Mouse (Mus musculus): ENCODE results near the gene Pih1d1. TPM values are rescaled to one million over a fixed set of nuclear protein-coding genes. Genes with fewer than 3 reads are reported as not detected.
A peak's percentile ranks its signal among the peaks of the same experiment; 100 is the strongest.

Pih1d1 gene
- polyA plus RNA-seq, 1 experiment from 2014 or later: 96.5 TPM

GRCm38 (mm10) chr7:45131850-45132249 is 22.3 kb upstream of the Pih1d1 start:
- Histone ChIP-seq H3K27me3 (replicated peaks; ENCODE audit: control insufficient read depth, insufficient read depth, low read length) (no peaks in the 10 kb centered on the region), H3K27ac (ENCODE audit: low read length) (no peak overlapping the region), H3K4me2 (ENCODE audit: low read depth, low read length) (no peak overlapping the region), H3K9ac (ENCODE audit: low read depth, low read length) (no peak overlapping the region), H3K4me3 (ENCODE audit: low read length) (no peak overlapping the region), H3K36me3 (ENCODE audit: control insufficient read depth, insufficient read depth, low read length) (peaks cover 5% of the 10 kb centered on the region; the same call in 1 of the 2 replicates), H3K4me1 (ENCODE audit: control insufficient read depth, insufficient read depth, low read length) (peaks cover 7% of the 10 kb centered on the region), H3K9me3 (ENCODE audit: control insufficient read depth, low read length) (peaks cover 3% of the 10 kb centered on the region; the same call in 1 of the 2 replicates)
- ATAC-seq: no peak
- WGBS: 77% methylated on average over 11 of the region's 11 CpGs

GRCm38 (mm10) chr7:45133446-45134159 is 20.5 kb upstream of the Pih1d1 start:
- H3K27ac ChIP-seq (ENCODE audit: low read length): no peak overlapping the region
- ATAC-seq: no peak
- WGBS: 77% methylated on average over 8 of the region's 8 CpGs
- no peak overlapping the region for H3K4me3 ChIP-seq (ENCODE audit: low read length)
- peaks cover 6% of the 10 kb centered on the region; the same call in 1 of the 2 replicates for H3K4me1 ChIP-seq (ENCODE audit: control insufficient read depth, insufficient read depth, low read length)
- H3K9me3 ChIP-seq (ENCODE audit: control insufficient read depth, low read length): peaks cover 3% of the 10 kb centered on the region; the same call in 1 of the 2 replicates
- H3K9ac ChIP-seq (ENCODE audit: low read depth, low read length): no peak overlapping the region
- H3K4me2 ChIP-seq (ENCODE audit: low read depth, low read length): no peak overlapping the region
- no peaks in the 10 kb centered on the region for H3K36me3 ChIP-seq (ENCODE audit: control insufficient read depth, insufficient read depth, low read length)
- H3K27me3 ChIP-seq (replicated peaks; ENCODE audit: control insufficient read depth, insufficient read depth, low read length): no peaks in the 10 kb centered on the region

- Histone ChIP-seq H3K27me3 (replicated peaks; ENCODE audit: control insufficient read depth, insufficient read depth, low read length) (no peaks in the 10 kb centered on the region), H3K36me3 (ENCODE audit: control insufficient read depth, insufficient read depth, low read length) (no peaks in the 10 kb centered on the region), H3K27ac (ENCODE audit: low read length) (no peak overlapping the region), H3K4me1 (ENCODE audit: control insufficient read depth, insufficient read depth, low read length) (peaks cover 6% of the 10 kb centered on the region; the same call in 1 of the 2 replicates), H3K9ac (ENCODE audit: low read depth, low read length) (no peak overlapping the region), H3K9me3 (ENCODE audit: control insufficient read depth, low read length) (peaks cover 3% of the 10 kb centered on the region; the same call in 1 of the 2 replicates), H3K4me2 (ENCODE audit: low read depth, low read length) (no peak overlapping the region), H3K4me3 (ENCODE audit: low read length) (no peak overlapping the region)
- 0 out of 2 replicates have a peak, but pooled peaks have one; percentile 21 for ATAC-seq
- 14% methylated on average over 12 of the region's 12 CpGs for WGBS
These were observed 19.5 kb upstream of the Pih1d1 start for GRCm38 (mm10) chr7:45134544-45135026.

- Histone ChIP-seq H3K4me3 (ENCODE audit: low read length) (peak overlapping the region; percentile 74), H3K36me3 (ENCODE audit: control insufficient read depth, insufficient read depth, low read length) (no peaks in the 10 kb centered on the region), H3K9ac (ENCODE audit: low read depth, low read length) (no peak overlapping the region), H3K9me3 (ENCODE audit: control insufficient read depth, low read length) (peaks cover 3% of the 10 kb centered on the region; the same call in 1 of the 2 replicates), H3K27ac (ENCODE audit: low read length) (no peak overlapping the region), H3K27me3 (replicated peaks; ENCODE audit: control insufficient read depth, insufficient read depth, low read length) (no peaks in the 10 kb centered on the region), H3K4me1 (ENCODE audit: control insufficient read depth, insufficient read depth, low read length) (peaks cover 3% of the 10 kb centered on the region; the same call in 1 of the 2 replicates), H3K4me2 (ENCODE audit: low read depth, low read length) (peak overlapping the region; percentile 79; the same call in 1 of the 2 replicates)
- WGBS: 87% methylated on average over 3 of the region's 3 CpGs
- no peak for ATAC-seq
These were observed 18.7 kb upstream of the Pih1d1 start for GRCm38 (mm10) chr7:45135370-45135769.

GRCm38 (mm10) chr7:45135993-45136567 is 18.0 kb upstream of the Pih1d1 start, which contains the start of the genes Gm45713 and Flt3l:
Gm45713 (minus strand) TSS chr7:45136231.
Flt3l (minus strand) TSS chr7:45136432.
- peak; percentile 88 for ATAC-seq
- Histone ChIP-seq H3K9me3 (ENCODE audit: control insufficient read depth, low read length) (peaks cover 3% of the 10 kb centered on the region; the same call in 1 of the 2 replicates), H3K4me2 (ENCODE audit: low read depth, low read length) (peak within 1 kb of the TSS; percentile 79), H3K4me1 (ENCODE audit: control insufficient read depth, insufficient read depth, low read length) (peaks cover 3% of the 10 kb centered on the region; the same call in 1 of the 2 replicates), H3K27ac (ENCODE audit: low read length) (no peak within 1 kb of the TSS), H3K4me3 (ENCODE audit: low read length) (peak within 1 kb of the TSS; percentile 74), H3K9ac (ENCODE audit: low read depth, low read length) (peak within 1 kb of the TSS; percentile 81), H3K27me3 (replicated peaks; ENCODE audit: control insufficient read depth, insufficient read depth, low read length) (no peaks in the 10 kb centered on the region), H3K36me3 (ENCODE audit: control insufficient read depth, insufficient read depth, low read length) (no peaks in the 10 kb centered on the region)
- 2% methylated on average over 29 of the region's 29 CpGs for WGBS

- Histone ChIP-seq H3K27me3 (replicated peaks; ENCODE audit: control insufficient read depth, insufficient read depth, low read length) (no peaks in the 10 kb centered on the region), H3K9ac (ENCODE audit: low read depth, low read length) (no peak overlapping the region), H3K9me3 (ENCODE audit: control insufficient read depth, low read length) (peaks cover 3% of the 10 kb centered on the region; the same call in 1 of the 2 replicates), H3K4me1 (ENCODE audit: control insufficient read depth, insufficient read depth, low read length) (peaks cover 3% of the 10 kb centered on the region; the same call in 1 of the 2 replicates), H3K36me3 (ENCODE audit: control insufficient read depth, insufficient read depth, low read length) (no peaks in the 10 kb centered on the region; the same call in 1 of the 2 replicates), H3K4me3 (ENCODE audit: low read length) (no peak overlapping the region), H3K4me2 (ENCODE audit: low read depth, low read length) (no peak overlapping the region), H3K27ac (ENCODE audit: low read length) (no peak overlapping the region)
- ATAC-seq: no peak
- 72% methylated on average over 12 of the region's 12 CpGs for WGBS
These were observed 16.7 kb upstream of the Pih1d1 start for GRCm38 (mm10) chr7:45137171-45138006.

DNA sequence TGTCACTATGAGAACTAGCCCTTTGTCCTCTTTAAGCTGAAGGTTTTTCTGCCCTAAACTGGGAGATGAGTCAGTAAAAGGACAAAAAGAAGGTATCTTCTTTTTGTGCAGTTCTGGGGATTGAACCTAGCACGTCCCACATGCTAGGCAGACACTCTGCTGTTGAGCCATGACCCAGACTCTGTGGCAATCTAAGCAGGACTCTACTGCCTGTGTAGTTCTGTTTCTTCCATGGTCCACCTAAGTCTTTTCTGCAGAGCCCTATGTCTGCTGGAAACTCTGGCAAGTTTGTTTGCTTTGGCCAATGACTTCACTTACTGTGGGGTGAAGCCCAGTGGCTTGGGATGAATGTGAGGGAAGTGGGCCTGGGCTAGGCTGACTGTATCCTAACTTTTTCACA is 15.7 kb upstream of the Pih1d1 start:
- peaks cover 3% of the 10 kb centered on the region; the same call in 1 of the 2 replicates for H3K4me1 ChIP-seq (ENCODE audit: control insufficient read depth, insufficient read depth, low read length)
- ATAC-seq: no peak
- no peaks in the 10 kb centered on the region for H3K27me3 ChIP-seq (replicated peaks; ENCODE audit: control insufficient read depth, insufficient read depth, low read length)
- no peak overlapping the region for H3K9ac ChIP-seq (ENCODE audit: low read depth, low read length)
- H3K36me3 ChIP-seq (ENCODE audit: control insufficient read depth, insufficient read depth, low read length): peaks cover 6% of the 10 kb centered on the region
- no peak overlapping the region for H3K4me2 ChIP-seq (ENCODE audit: low read depth, low read length)
- WGBS: 92% methylated on average over 1 of the region's 1 CpGs
- H3K9me3 ChIP-seq (ENCODE audit: control insufficient read depth, low read length): peaks cover under 1% of the 10 kb centered on the region; the same call in 1 of the 2 replicates
- H3K27ac ChIP-seq (ENCODE audit: low read length): no peak overlapping the region
- H3K4me3 ChIP-seq (ENCODE audit: low read length): no peak overlapping the region

DNA sequence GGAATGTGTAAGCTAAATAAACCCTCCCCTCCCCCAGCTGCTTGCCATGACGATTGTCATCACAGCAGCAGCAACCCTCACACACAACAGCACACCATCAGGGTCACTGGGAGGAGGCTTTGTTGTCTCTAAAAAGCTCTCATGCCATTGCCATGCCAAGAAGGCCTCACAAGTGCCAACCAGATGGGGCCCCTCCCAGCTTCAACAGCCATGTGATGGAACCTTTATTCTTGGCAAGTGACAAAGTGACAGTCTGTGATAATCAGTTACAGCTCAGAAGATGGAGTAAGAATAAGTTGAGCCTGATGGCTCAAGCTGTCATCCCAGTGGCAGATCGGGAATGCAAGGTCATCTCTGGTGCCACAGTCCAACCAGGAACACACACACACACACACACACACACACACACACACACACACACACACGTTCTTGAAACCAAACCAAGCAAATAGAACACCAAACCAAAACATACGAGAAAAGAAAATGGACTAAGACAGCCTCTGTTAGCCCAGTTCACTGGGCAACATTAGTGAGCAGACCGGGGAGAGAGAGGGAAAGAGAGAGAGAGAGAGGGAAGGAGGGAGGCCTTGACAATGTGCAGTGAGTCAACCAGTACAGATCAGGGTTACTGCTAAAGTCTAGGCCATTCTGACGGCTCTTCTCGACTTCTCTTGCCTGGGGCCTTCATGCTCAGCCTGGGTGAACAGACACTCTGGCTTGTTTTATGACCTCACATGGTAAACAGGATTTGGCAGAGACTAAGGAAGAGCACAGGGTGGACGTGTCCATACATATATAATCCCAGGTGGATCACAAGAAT is 14.0 kb upstream of the Pih1d1 start:
- Histone ChIP-seq H3K4me1 (ENCODE audit: control insufficient read depth, insufficient read depth, low read length) (no peaks in the 10 kb centered on the region; the same call in 1 of the 2 replicates), H3K9me3 (ENCODE audit: control insufficient read depth, low read length) (no peaks in the 10 kb centered on the region), H3K9ac (ENCODE audit: low read depth, low read length) (no peak overlapping the region), H3K36me3 (ENCODE audit: control insufficient read depth, insufficient read depth, low read length) (peaks cover 14% of the 10 kb centered on the region), H3K4me2 (ENCODE audit: low read depth, low read length) (no peak overlapping the region), H3K27me3 (replicated peaks; ENCODE audit: control insufficient read depth, insufficient read depth, low read length) (no peaks in the 10 kb centered on the region), H3K27ac (ENCODE audit: low read length) (no peak overlapping the region), H3K4me3 (ENCODE audit: low read length) (no peak overlapping the region)
- 70% methylated on average over 8 of the region's 8 CpGs for WGBS
- ATAC-seq: no peak
